In the genomic region with DNA sequence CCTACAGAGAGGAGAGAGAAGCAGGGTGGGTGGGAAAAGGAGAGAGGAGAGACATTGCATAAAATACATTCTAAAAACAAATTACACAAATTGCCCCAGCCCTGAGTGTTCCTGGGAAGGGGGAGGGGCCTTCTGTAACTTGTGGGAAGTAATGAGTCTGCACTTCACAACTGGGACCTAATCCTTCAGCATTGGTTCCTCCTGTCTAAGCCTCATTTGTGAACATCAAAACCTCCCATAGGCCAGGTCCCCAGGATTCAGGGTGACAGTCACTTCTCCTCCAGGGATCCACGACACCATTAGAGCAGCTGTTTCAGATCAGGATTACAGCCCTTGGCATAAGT, we compare ENCODE assay signal across 13 mouse cellular contexts.
DNase-seq lines count a peak whose midpoint lies in the region; ATAC-seq lines count a peak whose summit lies in the region.
"Had no signal": no experiment of that assay in that cellular context is flagged by ENCODE, and none has a peak within 500 bp of the region (broad histone marks: within the 10 kb centered on the region; RNA-seq: fewer than 3 reads in every experiment).

No protein-coding gene starts in this region.

- H3K9me3 ChIP-seq in forebrain, embryonic 12.5 days: no peaks in the 10 kb centered on the region
- no peaks in the 10 kb centered on the region for H3K9me3 ChIP-seq in hindbrain, embryonic 15.5 days
- no peaks in the 10 kb centered on the region for H3K9me3 ChIP-seq in midbrain, embryonic 14.5 days (ENCODE audit: control insufficient read depth, low read length)
- H3K9me3 ChIP-seq: intestine, embryonic 15.5 days had no signal

- peak; percentile 59 for DNase-seq in embryo, embryonic 10.5 days (ENCODE audit: low spot score)
- DNase-seq in midbrain, embryonic 14.5 days: no peak
- DNase-seq in testis, postnatal 14 days (ENCODE audit: low spot score): no peak
- DNase-seq in gastrocnemius, postnatal 4 days (ENCODE audit: low spot score in 2 of 2): no peak
- no peak for DNase-seq in urinary bladder, adult 18-20 months (ENCODE audit: low spot score in 2 of 2)
- no peak for DNase-seq in frontal cortex, postnatal 14 days (ENCODE audit: low spot score in 2 of 2)
- DNase-seq: cerebellum, postnatal 14 days; kidney, postnatal 4 days; spleen, adult 18-20 months had no signal

- peak overlapping the region; percentile 41 for H3K4me2 ChIP-seq in forebrain, embryonic 12.5 days
- peak overlapping the region; percentile 44 for H3K4me2 ChIP-seq in hindbrain, embryonic 15.5 days
- peak overlapping the region; percentile 38 for H3K4me2 ChIP-seq in midbrain, embryonic 14.5 days (ENCODE audit: low read length)
- H3K4me2 ChIP-seq: intestine, embryonic 15.5 days; lung, embryonic 14.5 days had no signal

- H3K9ac ChIP-seq in forebrain, embryonic 12.5 days: peak overlapping the region; percentile 2; the same call in 1 of the 2 replicates
- H3K9ac ChIP-seq in hindbrain, embryonic 15.5 days: no peak overlapping the region
- no peak overlapping the region for H3K9ac ChIP-seq in midbrain, embryonic 14.5 days (replicated peaks; ENCODE audit: low read length)
- H3K9ac ChIP-seq: intestine, embryonic 15.5 days; lung, embryonic 14.5 days had no signal

- H3K4me1 ChIP-seq in forebrain, embryonic 12.5 days: peaks cover 26% of the 10 kb centered on the region
- H3K4me1 ChIP-seq in hindbrain, embryonic 15.5 days (replicated peaks): peaks cover 14% of the 10 kb centered on the region
- H3K4me1 ChIP-seq in midbrain, embryonic 14.5 days (ENCODE audit: control insufficient read depth, insufficient read depth, low read length): peaks cover 14% of the 10 kb centered on the region
- H3K4me1 ChIP-seq: intestine, embryonic 15.5 days had no signal

- ATAC-seq in forebrain, embryonic 12.5 days (ENCODE audit: low FRiP score): peak; percentile 80
- peak; percentile 34; the same call in 1 of the 2 replicates for ATAC-seq in hindbrain, embryonic 15.5 days (ENCODE audit: low FRiP score, low read depth)
- ATAC-seq in midbrain, embryonic 14.5 days (ENCODE audit: low FRiP score, low TSS enrichment): peak; percentile 44; the same call in 1 of the 2 replicates
- ATAC-seq: intestine, embryonic 15.5 days had no signal

- H3K36me3 ChIP-seq in forebrain, embryonic 12.5 days (replicated peaks): no peaks in the 10 kb centered on the region
- no peaks in the 10 kb centered on the region for H3K36me3 ChIP-seq in hindbrain, embryonic 15.5 days
- no peaks in the 10 kb centered on the region for H3K36me3 ChIP-seq in midbrain, embryonic 14.5 days (ENCODE audit: control insufficient read depth, insufficient read depth, low read length)
- H3K36me3 ChIP-seq: intestine, embryonic 15.5 days had no signal

- H3K4me3 ChIP-seq in forebrain, embryonic 12.5 days (replicated peaks): no peak overlapping the region
- H3K4me3 ChIP-seq in hindbrain, embryonic 15.5 days: no peak overlapping the region
- H3K4me3 ChIP-seq in midbrain, embryonic 14.5 days (replicated peaks; ENCODE audit: low read depth, low read length): no peak overlapping the region
- H3K4me3 ChIP-seq: intestine, embryonic 15.5 days had no signal

- H3K27me3 ChIP-seq in forebrain, embryonic 12.5 days: peaks cover 16% of the 10 kb centered on the region
- H3K27me3 ChIP-seq in hindbrain, embryonic 15.5 days: 0 out of 2 replicates have a peak, but pooled peaks cover 7% of the 10 kb centered on the region
- peaks cover 28% of the 10 kb centered on the region for H3K27me3 ChIP-seq in midbrain, embryonic 14.5 days (ENCODE audit: control insufficient read depth, insufficient read depth, low read length)
- H3K27me3 ChIP-seq: intestine, embryonic 15.5 days had no signal

- peak overlapping the region; percentile 75 for H3K27ac ChIP-seq in forebrain, embryonic 12.5 days
- no peak overlapping the region for H3K27ac ChIP-seq in hindbrain, embryonic 15.5 days (replicated peaks)
- no peak overlapping the region for H3K27ac ChIP-seq in midbrain, embryonic 14.5 days (replicated peaks; ENCODE audit: low read depth, low read length)
- H3K27ac ChIP-seq: intestine, embryonic 15.5 days had no signal

- 0% methylated on average over 1 of the region's 1 CpGs for WGBS in forebrain, embryonic 12.5 days
- 22% methylated on average over 1 of the region's 1 CpGs for WGBS in hindbrain, embryonic 15.5 days
- WGBS in midbrain, embryonic 14.5 days: 8% methylated on average over 1 of the region's 1 CpGs
